Comparison of ENCODE assay signal across 8 mouse cellular contexts in the genomic region with DNA sequence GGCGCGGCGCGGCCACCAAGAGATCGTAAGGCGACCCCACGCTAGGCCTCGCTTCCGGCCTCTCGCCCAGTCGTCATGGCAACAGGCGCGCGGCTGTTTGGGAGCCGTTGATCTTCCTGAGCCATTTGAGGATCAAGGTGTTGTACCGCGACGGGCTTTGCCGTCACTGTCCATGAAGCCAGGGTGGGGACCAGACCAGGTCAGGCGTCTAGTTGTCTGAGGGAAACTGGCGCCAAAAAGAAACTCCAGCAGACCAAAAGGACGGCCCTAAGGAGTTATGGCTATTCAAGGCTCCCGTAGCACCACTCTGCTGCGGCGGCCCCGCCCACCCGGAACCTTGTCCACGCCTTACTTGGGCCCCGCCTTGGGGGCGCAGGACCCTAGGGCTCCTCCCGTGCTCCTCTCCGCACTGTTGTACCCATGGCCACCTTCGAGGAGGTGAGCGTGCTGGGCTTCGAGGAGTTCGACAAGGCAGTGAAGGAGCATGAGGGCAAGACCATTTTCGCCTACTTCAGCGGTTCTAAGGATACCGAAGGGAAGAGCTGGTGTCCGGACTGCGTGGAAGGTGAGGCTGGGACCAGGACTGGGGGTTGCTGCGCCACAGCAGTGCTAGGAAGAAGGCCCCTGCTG. TPM values are rescaled to one million over a fixed set of nuclear protein-coding genes. Genes with fewer than 3 reads are reported as not detected.
DNase-seq lines count a peak whose midpoint lies in the region; ATAC-seq and TF ChIP-seq lines count a peak whose summit lies in the region.

4933427D14Rik (minus strand) TSS at position 256 of the 630 bp plus-strand sequence.
Txndc17 (plus strand) TSS at position 344 of the 630 bp plus-strand sequence.

- peak within 1 kb of the TSS; percentile 99 for H3K4me3 ChIP-seq in brown adipose tissue, adult 24 weeks (ENCODE audit: insufficient read depth, low read depth, low read length)
- H3K4me3 ChIP-seq in heart, embryonic 13.5 days: peak within 1 kb of the TSS; percentile 91
- H3K4me3 ChIP-seq in kidney, postnatal 0 days (replicated peaks; ENCODE audit: low read depth, low read length): peak within 1 kb of the TSS; percentile 92
- H3K4me3 ChIP-seq in liver, embryonic 11.5 days (ENCODE audit: low read depth, low read length): peak within 1 kb of the TSS; percentile 85
- H3K4me3 ChIP-seq in myocyte: peak within 1 kb of the TSS; percentile 98

- ATAC-seq in CD4-positive, CD25-positive, alpha-beta regulatory T cell, adult 4 months: peak; percentile 92
- ATAC-seq in erythroid progenitor cell, adult 5-6 weeks (replicated peaks; ENCODE audit: low FRiP score, poor library complexity, severe bottlenecking): peak; percentile 91
- peak; percentile 87 for ATAC-seq in heart, embryonic 13.5 days (ENCODE audit: extremely low read depth, insufficient number of reproducible peaks, low FRiP score, low TSS enrichment)
- ATAC-seq in kidney, postnatal 0 days (replicated peaks; ENCODE audit: low FRiP score, low read depth): peak; percentile 94
- peak; percentile 94 for ATAC-seq in liver, embryonic 11.5 days (replicated peaks; ENCODE audit: low FRiP score)

- H3ac ChIP-seq in myocyte (ENCODE audit: control insufficient read depth, insufficient read length): peak within 1 kb of the TSS; percentile 71

- WGBS in heart, embryonic 13.5 days: under 1% methylated on average over 42 of the region's 42 CpGs
- WGBS in kidney, postnatal 0 days: under 1% methylated on average over 42 of the region's 42 CpGs
- under 1% methylated on average over 42 of the region's 42 CpGs for WGBS in liver, embryonic 11.5 days

- DNase-seq in kidney, postnatal 0 days (ENCODE audit: low spot score): peak; percentile 94
- peak; percentile 93 for DNase-seq in liver, embryonic 11.5 days (ENCODE audit: low spot score)
- DNase-seq in spleen, postnatal 4 days (ENCODE audit: low spot score in 2 of 2): peak; percentile 84 to 89

- peak; percentile 11; the same call in 1 of the 2 replicates for TF ChIP-seq CTCF in kidney, postnatal 0 days (IDR thresholded peaks at IDR 0.05; ENCODE audit: low read depth)

- peak; percentile 94 for TF ChIP-seq POLR2A in myocyte (IDR thresholded peaks at IDR 0.05; ENCODE audit: insufficient read length, low read depth)

- H3K9ac ChIP-seq in heart, embryonic 13.5 days: peak within 1 kb of the TSS; percentile 93
- H3K9ac ChIP-seq in kidney, postnatal 0 days (ENCODE audit: low read depth, low read length): peak within 1 kb of the TSS; percentile 81
- H3K9ac ChIP-seq in liver, embryonic 11.5 days (ENCODE audit: low read depth, low read length): peak within 1 kb of the TSS; percentile 83

- H3K4me1 ChIP-seq in brown adipose tissue, adult 24 weeks (ENCODE audit: control insufficient read depth, insufficient read depth, insufficient read length, low read length): peaks cover 12% of the 10 kb centered on the region
- H3K4me1 ChIP-seq in heart, embryonic 13.5 days: peaks cover 17% of the 10 kb centered on the region
- 0 out of 2 replicates have a peak, but pooled peaks cover 10% of the 10 kb centered on the region for H3K4me1 ChIP-seq in kidney, postnatal 0 days (replicated peaks; ENCODE audit: insufficient read depth, low read length)
- H3K4me1 ChIP-seq in liver, embryonic 11.5 days (replicated peaks; ENCODE audit: control insufficient read depth, insufficient read depth, low read length): peaks cover 11% of the 10 kb centered on the region

- H3K4me2 ChIP-seq in heart, embryonic 13.5 days: peak within 1 kb of the TSS; percentile 94
- H3K4me2 ChIP-seq in kidney, postnatal 0 days (ENCODE audit: low read length): peak within 1 kb of the TSS; percentile 91
- H3K4me2 ChIP-seq in liver, embryonic 11.5 days: peak within 1 kb of the TSS; percentile 95
- peak within 1 kb of the TSS; percentile 81 for H3K4me2 ChIP-seq in myocyte (ENCODE audit: low read depth)

- peaks cover 43% of the 10 kb centered on the region for H3K79me2 ChIP-seq in myocyte (ENCODE audit: control insufficient read depth, insufficient read depth)

- peaks cover 35% of the 10 kb centered on the region for H3K36me3 ChIP-seq in heart, embryonic 13.5 days
- peaks cover 8% of the 10 kb centered on the region; the same call in 1 of the 2 replicates for H3K36me3 ChIP-seq in kidney, postnatal 0 days (ENCODE audit: insufficient read depth, low read length)
- H3K36me3 ChIP-seq in liver, embryonic 11.5 days (ENCODE audit: control insufficient read depth, insufficient read depth, low read length): no peaks in the 10 kb centered on the region; the same call in 1 of the 2 replicates
- H3K36me3 ChIP-seq in myocyte (ENCODE audit: control insufficient read depth, insufficient read depth): peaks cover 12% of the 10 kb centered on the region

- no peaks in the 10 kb centered on the region for H3K27me3 ChIP-seq in heart, embryonic 13.5 days (replicated peaks)
- no peaks in the 10 kb centered on the region for H3K27me3 ChIP-seq in kidney, postnatal 0 days (ENCODE audit: insufficient read depth, low read length)
- no peaks in the 10 kb centered on the region for H3K27me3 ChIP-seq in liver, embryonic 11.5 days (replicated peaks; ENCODE audit: control insufficient read depth, insufficient read depth, low read length)
- no peaks in the 10 kb centered on the region for H3K27me3 ChIP-seq in myocyte (ENCODE audit: control insufficient read depth, insufficient read depth, insufficient read length)

- H3K27ac ChIP-seq in brown adipose tissue, adult 24 weeks (replicated peaks; ENCODE audit: low read depth, low read length): peak within 1 kb of the TSS; percentile 80
- H3K27ac ChIP-seq in heart, embryonic 13.5 days (replicated peaks): peak within 1 kb of the TSS; percentile 50; the same call in 1 of the 2 replicates
- peak within 1 kb of the TSS; percentile 73 for H3K27ac ChIP-seq in kidney, postnatal 0 days
- H3K27ac ChIP-seq in liver, embryonic 11.5 days (ENCODE audit: low read depth, low read length): peak within 1 kb of the TSS; percentile 54

- no peaks in the 10 kb centered on the region for H3K9me3 ChIP-seq in heart, embryonic 13.5 days
- H3K9me3 ChIP-seq in kidney, postnatal 0 days (replicated peaks; ENCODE audit: low read length): no peaks in the 10 kb centered on the region
- H3K9me3 ChIP-seq in liver, embryonic 11.5 days (ENCODE audit: control insufficient read depth, low read length): no peaks in the 10 kb centered on the region

TF ChIP-seq in myocyte, 11 proteins besides CTCF, POLR2A, EP300 and RAD21:
- TF ChIP-seq MYOG (IDR thresholded peaks at IDR 0.05; ENCODE audit: control insufficient read depth in 1 of 3, insufficient read depth in 1 of 3, insufficient read length in 2 of 3, low read depth in 2 of 3) (peak in 1 of 3 experiments; percentile 8), SRF (IDR thresholded peaks at IDR 0.05; ENCODE audit: control insufficient read depth, insufficient read length, low read depth) (peak; percentile 76), REST (IDR thresholded peaks at IDR 0.05; ENCODE audit: insufficient read depth, insufficient read length) (no peak), POLR2AphosphoS2 (IDR thresholded peaks at IDR 0.05; ENCODE audit: insufficient read length, low read depth) (peak; percentile 85)

RNA-seq across cellular contexts. Expression of gene 4933427D14Rik, which starts in this region (rescaled TPM):
- polyA plus RNA-seq in CD4-positive, CD25-positive, alpha-beta regulatory T cell, adult 4 months (2017; shearing (Covaris generic)): 10 to 100 TPM; 19.2 to 24.4 TPM
- 1.5 and 2.2 TPM in 2 replicates for polyA plus RNA-seq in brown adipose tissue, adult 24 weeks (2012; ENCODE audit: insufficient read depth, insufficient read length, missing spikeins)
- 13.0 and 15.9 TPM in 2 replicates for total RNA-seq in erythroid progenitor cell, adult 5-6 weeks (2015; ENCODE audit: low replicate concordance)
- total RNA-seq in erythroid progenitor cell, adult 5-6 weeks (2017; ENCODE audit: low replicate concordance): 8.1 and 21.0 TPM in 2 replicates
- polyA plus RNA-seq in heart, embryonic 13.5 days (2015; fragmentation: Nextera tagmentation; extraction: Ambion mirVana): 7.7 and 7.8 TPM in 2 replicates
- polyA plus RNA-seq in kidney, postnatal 0 days (2015; fragmentation: Nextera tagmentation; extraction: Ambion mirVana): 12.8 and 14.8 TPM in 2 replicates
- polyA plus RNA-seq in liver, embryonic 11.5 days (2014; fragmentation: Nextera tagmentation; extraction: Ambion mirVana): 6.9 and 8.6 TPM in 2 replicates
- 2.8 TPM for polyA plus RNA-seq in myocyte (2012; fragmentation: generic; extraction: Trizol)

RNA-seq across cellular contexts. Expression of gene Txndc17, which starts in this region (rescaled TPM):
- polyA plus RNA-seq in CD4-positive, CD25-positive, alpha-beta regulatory T cell, adult 4 months (2017; shearing (Covaris generic)): 10 to 100 TPM; 86.0 to 99.9 TPM
- 114 and 144 TPM in 2 replicates for polyA plus RNA-seq in brown adipose tissue, adult 24 weeks (2012; ENCODE audit: insufficient read depth, insufficient read length, missing spikeins)
- 31.4 and 37.8 TPM in 2 replicates for total RNA-seq in erythroid progenitor cell, adult 5-6 weeks (2015; ENCODE audit: low replicate concordance)
- 5.0 and 10.8 TPM in 2 replicates for total RNA-seq in erythroid progenitor cell, adult 5-6 weeks (2017; ENCODE audit: low replicate concordance)
- 137 and 155 TPM in 2 replicates for polyA plus RNA-seq in heart, embryonic 13.5 days (2015; fragmentation: Nextera tagmentation; extraction: Ambion mirVana)
- polyA plus RNA-seq in kidney, postnatal 0 days (2015; fragmentation: Nextera tagmentation; extraction: Ambion mirVana): 260 and 268 TPM in 2 replicates
- 144 and 153 TPM in 2 replicates for polyA plus RNA-seq in liver, embryonic 11.5 days (2014; fragmentation: Nextera tagmentation; extraction: Ambion mirVana)
- polyA plus RNA-seq in myocyte (2012; fragmentation: generic; extraction: Trizol): 110 TPM

Comparison
In these comparisons a context has a peak if more than half of its experiments do, and no peak if none do; other contexts are left out.
1. Peak in every context shown above with its lines: DNase-seq, ATAC-seq, H3K4me3 ChIP-seq and H3K27ac ChIP-seq.